Mouse (Mus musculus) limb, embryonic 10.5 days (tissue): Measurements from ENCODE around the gene Tjp3. TPM values are rescaled to one million over a fixed set of nuclear protein-coding genes. Genes with fewer than 3 reads are reported as not detected.

Source experiments
- DNase-seq: peaks from one replicate; pipeline ENCODE4 v3.0.0-alpha.2; 2017; ENCODE audit warnings: low spot score
- H3K27ac ChIP-seq: fragments of 300-500 bp; sonication (generic); 2 replicates; pipeline ENCODE4 v1.5.1; 2016; ENCODE audit warnings: mild to moderate bottlenecking
- H3K27me3 ChIP-seq: fragments of 300-500 bp; sonication (generic); 2 replicates; pipeline ENCODE4 v1.6.1; 2016; ENCODE audit warnings: low read depth, mild to moderate bottlenecking; ENCODE audit not compliant: poor library complexity, severe bottlenecking
- H3K36me3 ChIP-seq: fragments of 300-500 bp; sonication (generic); 2 replicates; pipeline ENCODE4 v1.6.1; 2016; ENCODE audit warnings: mild to moderate bottlenecking, moderate library complexity
- H3K4me1 ChIP-seq: fragments of 300-500 bp; sonication (generic); 2 replicates; pipeline ENCODE4 v1.6.1; 2016
- H3K4me3 ChIP-seq: fragments of 300-500 bp; sonication (generic); 2 replicates; pipeline ENCODE4 v1.5.1; 2016; ENCODE audit warnings: mild to moderate bottlenecking, moderate library complexity
- H3K9me3 ChIP-seq: fragments of 300-500 bp; sonication (generic); replicated peaks from 2 replicates; pipeline ENCODE4 v1.6.1; 2016; ENCODE audit warnings: mild to moderate bottlenecking
- WGBS: fragments of 180-500 bp; shearing (Covaris S2); methylation state at CpG from one replicate; pipeline ENCODE4 v1.1.7; 2016; 5-methylcytosine and 5-hydroxymethylcytosine counted together
- polyA plus RNA-seq: library from polyadenylated mRNA; unstranded; fragments of >200 nt; fragmentation: Nextera tagmentation; extraction: Ambion mirVana; gene quantifications from 2 replicates; pipeline ENCODE4 v1.2.1, GENCODE M21; 2016

Tjp3 gene
- polyA plus RNA-seq, 1 experiment from 2014 or later = 4.7 TPM

DNA sequence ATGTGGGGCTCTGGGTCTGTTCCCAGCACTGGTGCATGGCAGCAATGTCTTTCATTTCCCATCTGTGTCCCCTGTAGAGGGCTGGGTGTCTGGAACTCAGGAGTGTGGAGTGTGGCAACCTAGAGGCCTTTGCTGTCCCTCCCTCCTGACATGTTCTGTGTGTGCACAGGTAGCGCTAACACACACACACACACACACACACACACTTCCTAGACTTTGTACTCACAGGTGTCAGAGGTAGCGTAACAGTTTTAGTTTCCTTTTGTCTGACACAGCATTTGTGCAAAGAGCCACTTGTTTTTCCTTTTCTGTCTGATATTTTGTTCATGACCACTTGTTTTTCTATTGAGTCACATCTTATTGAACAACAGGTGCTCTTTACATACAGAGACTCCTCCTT is 43.6 kb downstream of the Tjp3 start:
- peaks cover 50% of the 10 kb centered on the region for H3K27me3 ChIP-seq
- no peak overlapping the region for H3K27ac ChIP-seq
- 98% methylated on average over 2 of the region's 2 CpGs for WGBS
- no peak overlapping the region for H3K4me3 ChIP-seq
- peaks cover 23% of the 10 kb centered on the region for H3K4me1 ChIP-seq
- no peaks in the 10 kb centered on the region for H3K9me3 ChIP-seq
- H3K36me3 ChIP-seq = no peaks in the 10 kb centered on the region
- no peak for DNase-seq

GRCm38 (mm10) chr10:81245166-81245565 is 46.2 kb downstream of the Tjp3 start:
- WGBS = 88% methylated on average over 6 of the region's 6 CpGs

GRCm38 (mm10) chr10:81244595-81244994 is 46.8 kb downstream of the Tjp3 start:
- H3K36me3 ChIP-seq = no peaks in the 10 kb centered on the region
- 12% methylated on average over 17 of the region's 17 CpGs for WGBS
- no peak overlapping the region for H3K4me3 ChIP-seq
- peaks cover 57% of the 10 kb centered on the region for H3K27me3 ChIP-seq
- no peaks in the 10 kb centered on the region for H3K9me3 ChIP-seq
- peak; percentile 90 for DNase-seq
- peaks cover 20% of the 10 kb centered on the region for H3K4me1 ChIP-seq
- peak overlapping the region; percentile 43 for H3K27ac ChIP-seq

More at GRCm38 (mm10) chr10:81245166-81245565, 46.2 kb downstream of the Tjp3 start:
- DNase-seq = no peak
- Histone ChIP-seq H3K4me1 (peaks cover 14% of the 10 kb centered on the region), H3K36me3 (no peaks in the 10 kb centered on the region), H3K27ac (peak overlapping the region; percentile 43), H3K9me3 (no peaks in the 10 kb centered on the region), H3K27me3 (peaks cover 52% of the 10 kb centered on the region), H3K4me3 (no peak overlapping the region)

DNA sequence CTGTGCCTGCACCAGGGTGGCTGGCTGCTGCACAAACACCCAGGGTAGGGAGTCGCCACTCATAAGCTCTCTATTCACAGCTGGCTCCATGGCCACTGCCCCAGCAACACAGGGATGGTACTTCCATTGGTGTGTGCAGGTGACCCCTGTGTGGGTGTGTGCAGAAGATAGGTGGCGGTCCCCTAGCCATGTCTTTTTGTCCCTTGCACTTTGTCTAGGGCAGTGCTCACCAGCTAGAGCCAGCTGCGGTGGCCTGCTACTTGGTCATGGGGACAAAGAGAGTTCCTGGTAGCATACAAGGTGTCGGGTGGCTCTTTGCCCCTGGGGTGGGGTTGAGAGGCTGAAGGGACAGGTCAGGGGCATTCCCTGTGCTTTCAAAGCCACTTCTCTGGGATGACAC is 47.2 kb downstream of the Tjp3 start:
- Histone ChIP-seq H3K4me1 (peaks cover 24% of the 10 kb centered on the region), H3K27me3 (peaks cover 62% of the 10 kb centered on the region), H3K9me3 (no peaks in the 10 kb centered on the region), H3K4me3 (no peak overlapping the region), H3K27ac (no peak overlapping the region), H3K36me3 (no peaks in the 10 kb centered on the region)
- no peak for DNase-seq
- 69% methylated on average over 4 of the region's 4 CpGs for WGBS

DNA sequence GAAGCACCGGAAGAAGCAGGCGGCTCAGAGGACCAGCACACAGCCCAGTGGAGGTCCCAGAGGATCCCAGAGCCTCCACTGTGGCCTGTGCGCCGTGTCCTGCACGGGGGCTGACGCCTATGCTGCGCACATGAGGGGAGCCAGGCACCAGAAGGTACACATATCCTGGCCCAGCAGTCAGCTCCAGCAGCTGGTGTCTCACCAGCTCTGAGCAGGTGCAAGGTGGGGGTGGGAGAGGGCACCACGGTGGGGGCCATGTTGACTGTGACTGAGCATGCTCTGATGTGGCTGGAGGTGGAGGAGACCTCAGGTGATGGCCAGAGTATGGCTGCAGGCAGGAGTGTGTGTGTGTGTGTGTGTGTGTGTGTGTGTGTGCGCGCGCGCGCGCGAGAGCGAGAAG is 49.4 kb downstream of the Tjp3 start:
- no peak overlapping the region for H3K4me3 ChIP-seq
- peaks cover 83% of the 10 kb centered on the region for H3K27me3 ChIP-seq
- no peak for DNase-seq
- 92% methylated on average over 16 of the region's 16 CpGs for WGBS
- H3K36me3 ChIP-seq = no peaks in the 10 kb centered on the region
- no peak overlapping the region for H3K27ac ChIP-seq
- no peaks in the 10 kb centered on the region for H3K9me3 ChIP-seq
- peaks cover 34% of the 10 kb centered on the region for H3K4me1 ChIP-seq

DNA sequence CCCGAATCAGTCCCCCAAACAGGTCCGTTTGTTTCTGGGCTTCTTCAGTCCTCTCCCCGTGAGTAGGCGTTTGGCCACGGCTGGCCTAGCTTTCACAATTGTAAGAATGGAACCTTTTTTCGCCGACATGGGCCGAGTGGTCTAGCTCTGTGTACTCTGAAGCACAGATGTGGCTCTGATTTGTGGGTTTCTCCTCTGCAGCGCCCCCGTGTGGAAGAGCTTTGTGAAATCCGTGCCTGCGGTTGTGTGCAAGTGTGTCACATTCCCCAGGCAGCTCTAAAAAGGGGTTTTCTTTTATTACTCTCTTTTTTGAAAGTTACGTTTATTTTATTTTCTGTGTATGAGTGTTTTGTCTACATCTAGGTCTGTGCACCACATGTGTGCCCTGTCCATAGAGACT is 50.5 kb downstream of the Tjp3 start:
- H3K9me3 ChIP-seq = no peaks in the 10 kb centered on the region
- H3K4me1 ChIP-seq = peaks cover 34% of the 10 kb centered on the region
- H3K27me3 ChIP-seq = peaks cover 89% of the 10 kb centered on the region
- WGBS = 25% methylated on average over 13 of the region's 13 CpGs
- H3K36me3 ChIP-seq = no peaks in the 10 kb centered on the region
- no peak overlapping the region for H3K4me3 ChIP-seq
- peak; percentile 82 for DNase-seq
- no peak overlapping the region for H3K27ac ChIP-seq

DNA sequence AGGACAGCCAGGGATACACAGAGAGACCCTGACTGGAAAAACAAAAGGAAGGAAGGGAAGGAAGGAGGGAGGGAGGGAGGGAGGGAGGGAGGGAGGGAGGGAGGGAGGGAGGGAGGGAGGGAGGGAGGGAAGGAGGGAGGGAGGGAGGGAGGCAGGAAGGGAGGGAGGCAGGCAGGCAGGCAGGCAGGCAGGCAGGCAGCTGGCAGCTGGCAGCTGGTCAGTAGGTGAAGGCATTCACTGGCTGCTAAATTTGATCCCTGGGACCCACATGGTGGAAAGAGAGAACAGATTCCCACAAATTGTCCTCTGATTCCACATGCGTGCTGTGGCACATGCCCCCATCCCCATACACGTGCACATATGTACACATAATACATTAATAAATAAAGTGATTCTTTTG is 52.8 kb downstream of the Tjp3 start:
- Histone ChIP-seq H3K27ac (no peak overlapping the region), H3K4me1 (peaks cover 26% of the 10 kb centered on the region), H3K36me3 (no peaks in the 10 kb centered on the region), H3K9me3 (no peaks in the 10 kb centered on the region), H3K4me3 (no peak overlapping the region; the same call in 1 of the 2 replicates), H3K27me3 (peaks cover 74% of the 10 kb centered on the region)
- 83% methylated on average over 2 of the region's 2 CpGs for WGBS
- no peak for DNase-seq

DNA sequence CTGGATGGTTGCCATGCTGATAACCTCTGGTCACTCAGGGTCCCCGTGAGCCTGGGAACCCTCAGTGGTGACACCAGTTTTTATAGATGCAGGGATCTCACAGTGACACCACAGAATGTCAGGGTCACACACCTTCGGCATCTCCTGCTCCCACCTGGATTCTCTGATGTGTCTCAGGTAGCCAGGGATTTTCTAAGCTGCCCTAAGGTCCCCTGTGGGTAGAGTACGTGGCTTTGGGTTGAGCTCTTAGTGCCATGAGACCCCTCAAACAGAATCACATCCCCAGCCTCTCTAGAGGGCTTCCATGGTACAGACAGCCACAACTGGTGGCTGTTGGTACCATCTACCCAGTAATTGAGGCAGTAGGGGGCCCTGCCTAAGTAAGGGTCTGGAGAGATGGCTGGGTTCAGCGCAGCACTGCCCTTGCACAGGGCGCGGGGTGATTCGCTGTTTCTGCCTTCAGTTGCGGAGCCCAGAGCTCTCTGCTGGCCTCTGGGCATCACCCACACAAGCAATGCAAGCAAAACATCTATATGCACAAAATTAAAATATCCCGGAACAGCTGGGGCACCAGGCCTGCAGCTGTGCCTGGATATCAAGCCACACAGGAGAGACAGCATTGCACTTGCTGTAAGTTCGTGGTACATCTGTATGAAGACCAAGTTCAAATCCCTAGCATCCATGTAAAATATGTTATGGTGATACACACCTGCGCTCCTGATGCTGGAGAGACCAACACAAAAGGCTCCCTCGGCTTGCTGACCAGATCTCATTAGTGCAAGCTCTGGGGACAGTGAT is 54.7 kb downstream of the Tjp3 start:
- H3K9me3 ChIP-seq = no peaks in the 10 kb centered on the region
- no peaks in the 10 kb centered on the region for H3K36me3 ChIP-seq
- no peak overlapping the region for H3K4me3 ChIP-seq
- H3K27me3 ChIP-seq = peaks cover 67% of the 10 kb centered on the region
- H3K27ac ChIP-seq = no peak overlapping the region
- 85% methylated on average over 12 of the region's 12 CpGs for whole genome bisulfite sequencing
- H3K4me1 ChIP-seq = peaks cover 38% of the 10 kb centered on the region
- no peak for DNase-seq

DNA sequence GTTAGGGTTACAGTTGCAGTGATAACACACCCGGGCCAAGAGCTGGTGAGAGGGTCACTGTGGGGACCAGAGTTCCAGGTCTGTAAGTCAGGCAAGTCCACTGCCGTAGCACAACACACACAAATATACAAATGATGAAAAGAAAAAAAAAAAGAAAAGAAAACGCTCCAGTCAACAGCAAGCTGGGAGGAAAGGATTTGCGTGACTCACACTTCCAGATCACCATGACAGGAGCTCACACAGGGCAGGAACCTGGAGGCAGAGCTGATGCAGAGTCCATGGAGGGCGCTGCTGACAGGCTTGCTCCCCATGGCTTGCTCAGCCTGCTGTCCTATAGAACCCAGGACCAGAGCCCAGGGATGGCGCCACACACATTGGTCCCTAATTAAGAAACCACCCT is 57.2 kb downstream of the Tjp3 start:
- WGBS = 84% methylated on average over 6 of the region's 6 CpGs
- Histone ChIP-seq H3K27ac (no peak overlapping the region), H3K4me1 (peaks cover 39% of the 10 kb centered on the region), H3K9me3 (no peaks in the 10 kb centered on the region), H3K27me3 (peaks cover 67% of the 10 kb centered on the region), H3K36me3 (no peaks in the 10 kb centered on the region), H3K4me3 (no peak overlapping the region)
- no peak for DNase-seq

- WGBS = under 1% methylated on average over 28 of the region's 28 CpGs
- peak overlapping the region; percentile 86 for H3K4me3 ChIP-seq
- no peaks in the 10 kb centered on the region for H3K9me3 ChIP-seq
- H3K27ac ChIP-seq = peak overlapping the region; percentile 90
- peaks cover 39% of the 10 kb centered on the region for H3K4me1 ChIP-seq
- H3K36me3 ChIP-seq = no peaks in the 10 kb centered on the region
- H3K27me3 ChIP-seq = peaks cover 67% of the 10 kb centered on the region
- DNase-seq = no peak
Measured at GRCm38 (mm10) chr10:81233226-81233585, 58.2 kb downstream of the Tjp3 start.

GRCm38 (mm10) chr10:81232580-81233225 is 58.7 kb downstream of the Tjp3 start, which contains the start of gene Zfr2:
TSS of gene Zfr2 (plus strand) at chr10:81233155.
- no peaks in the 10 kb centered on the region for H3K36me3 ChIP-seq
- peak within 1 kb of the TSS; percentile 86 for H3K4me3 ChIP-seq
- WGBS = 8% methylated on average over 29 of the region's 29 CpGs
- no peaks in the 10 kb centered on the region for H3K9me3 ChIP-seq
- peaks cover 34% of the 10 kb centered on the region for H3K4me1 ChIP-seq
- H3K27ac ChIP-seq = peak within 1 kb of the TSS; percentile 90
- peaks cover 65% of the 10 kb centered on the region for H3K27me3 ChIP-seq
- peak; percentile 87 for DNase-seq

DNA sequence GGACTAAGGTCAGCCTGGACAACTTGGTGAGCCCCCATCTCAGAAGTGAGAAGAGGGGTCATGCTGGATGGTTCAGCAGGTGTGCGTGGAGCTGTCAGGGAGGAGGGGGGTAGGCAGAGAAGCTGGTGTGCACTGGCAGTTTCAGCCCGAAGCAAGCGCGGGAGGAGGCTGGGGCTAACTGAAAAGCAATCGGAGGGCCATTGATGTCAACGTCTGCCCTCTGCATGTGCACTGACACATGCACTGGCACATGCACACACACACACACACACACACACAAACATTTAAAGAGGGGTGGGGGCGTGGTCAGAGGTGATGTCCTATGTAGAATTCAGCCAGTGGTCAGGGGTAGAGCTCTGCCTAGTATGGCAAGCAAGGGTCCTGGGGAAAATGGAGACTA is 59.9 kb downstream of the Tjp3 start:
- Histone ChIP-seq H3K4me3 (no peak overlapping the region), H3K27me3 (peaks cover 53% of the 10 kb centered on the region)
- 62% methylated on average over 7 of the region's 7 CpGs for WGBS

More for the DNA sequence above, 59.9 kb downstream of the Tjp3 start:
- H3K4me1 ChIP-seq = peaks cover 29% of the 10 kb centered on the region
- DNase-seq = no peak
- H3K36me3 ChIP-seq = no peaks in the 10 kb centered on the region
- no peaks in the 10 kb centered on the region for H3K9me3 ChIP-seq
- H3K27ac ChIP-seq = no peak overlapping the region
